Mouse (Mus musculus) testis, adult 2 months (tissue): ENCODE measurements around the gene Tgfbr2. TPM values are rescaled to one million over a fixed set of nuclear protein-coding genes. Genes with fewer than 3 reads are reported as not detected.

Experiments used
- H3K27ac ChIP-seq: fragments of 200-500 bp; 2 replicates; pipeline ENCODE4 v1.5.1; 2012; ENCODE audit warnings: low read depth, low read length; ENCODE audit not compliant: control insufficient read depth, insufficient read depth
- H3K27me3 ChIP-seq: fragments of 200-500 bp; 2 replicates; pipeline ENCODE4 v1.6.1; 2012; ENCODE audit warnings: mild to moderate bottlenecking, low read length, moderate library complexity; ENCODE audit not compliant: control insufficient read depth, insufficient read depth
- H3K36me3 ChIP-seq: fragments of 200-500 bp; 2 replicates; pipeline ENCODE4 v1.6.1; 2012; ENCODE audit warnings: mild to moderate bottlenecking, low read length; ENCODE audit not compliant: control insufficient read depth, insufficient read depth
- H3K4me1 ChIP-seq: fragments of 200-500 bp; 2 replicates; pipeline ENCODE4 v1.6.1; 2012; ENCODE audit warnings: low read length; ENCODE audit not compliant: control insufficient read depth, insufficient read depth
- H3K4me3 ChIP-seq: fragments of 200-500 bp; 2 replicates; pipeline ENCODE4 v1.5.1; 2012; ENCODE audit warnings: low read depth, mild to moderate bottlenecking, low read length, moderate library complexity, mixed read lengths; ENCODE audit not compliant: control insufficient read depth
- CTCF ChIP-seq: fragments of 200-500 bp; IDR thresholded peaks from 2 replicates; pipeline ENCODE4 v1.5.1; 2012; ENCODE audit warnings: low read depth, mild to moderate bottlenecking, inconsistent platforms, low read length, moderate library complexity; ENCODE audit not compliant: control insufficient read depth, insufficient read depth, insufficient replicate concordance
- POLR2A ChIP-seq: fragments of 200-500 bp; IDR thresholded peaks from 2 replicates; pipeline ENCODE4 v1.6.1; 2012; ENCODE audit warnings: low read depth, mild to moderate bottlenecking, inconsistent platforms, low read length, moderate library complexity; ENCODE audit not compliant: control insufficient read depth
- polyA plus RNA-seq: library from polyadenylated mRNA; depleted of rRNA; stranded (reverse); fragments of >200 nt; gene quantifications from 2 replicates; pipeline ENCODE4 v1.2.3, GENCODE M21; 2012

The Tgfbr2 gene
- polyA plus RNA-seq, 1 experiment: 1.5 TPM

GRCm38 (mm10) chr9:116087263-116087662 is 87.9 kb downstream of the Tgfbr2 start:
- Histone ChIP-seq H3K4me3 (no peak overlapping the region), H3K4me1 (peaks cover 8% of the 10 kb centered on the region), H3K27me3 (no peaks in the 10 kb centered on the region), H3K27ac (no peak overlapping the region), H3K36me3 (no peaks in the 10 kb centered on the region)
- TF ChIP-seq CTCF: no peak
- no peak for TF ChIP-seq POLR2A

- no peak for TF ChIP-seq CTCF
- no peak for TF ChIP-seq POLR2A
- Histone ChIP-seq H3K4me3 (no peak overlapping the region), H3K27me3 (no peaks in the 10 kb centered on the region), H3K27ac (no peak overlapping the region), H3K36me3 (no peaks in the 10 kb centered on the region), H3K4me1 (peaks cover 8% of the 10 kb centered on the region)
Observed at GRCm38 (mm10) chr9:116085999-116086398, 89.2 kb downstream of the Tgfbr2 start.

DNA sequence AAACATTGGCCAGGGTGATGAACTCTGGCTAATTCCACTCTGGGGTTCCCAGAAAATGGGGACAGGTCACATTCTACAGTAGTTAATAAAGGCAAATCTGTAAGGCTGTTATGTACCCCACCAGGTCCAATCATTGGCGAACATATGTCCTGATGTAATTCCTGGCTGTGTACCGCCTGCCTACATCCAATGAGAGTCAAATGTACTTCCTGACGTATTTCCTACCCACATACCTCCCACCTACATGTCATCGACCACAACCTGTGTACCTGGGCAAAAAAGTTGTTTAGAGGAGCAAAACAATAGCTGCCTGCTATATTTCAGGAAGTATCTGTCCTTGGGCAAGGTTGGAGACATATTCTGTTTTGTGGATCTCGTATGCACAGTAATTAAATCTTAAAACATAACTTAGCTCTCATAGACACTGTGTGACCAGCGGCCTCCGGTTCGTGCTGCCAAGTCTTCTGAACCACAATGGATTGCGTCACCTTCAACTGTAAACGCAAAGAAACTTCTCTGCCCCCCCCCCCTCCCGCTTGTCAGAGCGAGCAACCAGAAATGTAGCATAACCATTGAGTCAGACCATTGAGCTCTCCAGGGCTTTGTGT is 90.7 kb downstream of the Tgfbr2 start:
- Histone ChIP-seq H3K27me3 (no peaks in the 10 kb centered on the region), H3K27ac (no peak overlapping the region), H3K36me3 (no peaks in the 10 kb centered on the region), H3K4me1 (peaks cover 8% of the 10 kb centered on the region), H3K4me3 (no peak overlapping the region)
- TF ChIP-seq CTCF: no peak
- TF ChIP-seq POLR2A: no peak

- H3K36me3 ChIP-seq: no peaks in the 10 kb centered on the region
- peaks cover 8% of the 10 kb centered on the region for H3K4me1 ChIP-seq
- TF ChIP-seq POLR2A (no peak), CTCF (no peak)
- no peak overlapping the region for H3K27ac ChIP-seq
- no peak overlapping the region for H3K4me3 ChIP-seq
- H3K27me3 ChIP-seq: no peaks in the 10 kb centered on the region
Observed at GRCm38 (mm10) chr9:116083726-116084323, 91.3 kb downstream of the Tgfbr2 start.

- peaks cover 8% of the 10 kb centered on the region for H3K4me1 ChIP-seq
- TF ChIP-seq CTCF: no peak
- no peak for TF ChIP-seq POLR2A
- H3K27me3 ChIP-seq: no peaks in the 10 kb centered on the region
- H3K4me3 ChIP-seq: no peak overlapping the region
- no peaks in the 10 kb centered on the region for H3K36me3 ChIP-seq
- no peak overlapping the region for H3K27ac ChIP-seq
Observed at GRCm38 (mm10) chr9:116083300-116083699, 91.9 kb downstream of the Tgfbr2 start.

DNA sequence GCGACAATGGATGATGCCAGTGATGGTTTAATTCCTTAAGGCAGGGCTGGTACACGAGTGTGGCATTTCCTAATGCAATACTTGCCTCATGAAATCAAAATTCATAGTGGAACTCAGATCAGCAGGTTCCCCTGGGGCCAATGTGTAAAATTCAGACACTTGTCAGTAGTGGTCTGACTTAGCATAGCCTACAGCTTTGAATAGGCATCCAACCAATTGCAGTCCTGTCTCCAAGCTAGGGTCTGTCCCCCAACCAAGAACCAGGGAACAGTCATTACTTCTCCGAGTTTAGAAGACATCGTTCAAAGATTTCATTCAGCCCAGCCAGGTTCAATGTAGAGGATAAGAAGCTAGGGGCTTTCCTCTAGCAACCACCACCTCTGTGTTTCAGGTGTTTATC is 93.4 kb downstream of the Tgfbr2 start:
- TF ChIP-seq POLR2A (no peak), CTCF (no peak)

DNA sequence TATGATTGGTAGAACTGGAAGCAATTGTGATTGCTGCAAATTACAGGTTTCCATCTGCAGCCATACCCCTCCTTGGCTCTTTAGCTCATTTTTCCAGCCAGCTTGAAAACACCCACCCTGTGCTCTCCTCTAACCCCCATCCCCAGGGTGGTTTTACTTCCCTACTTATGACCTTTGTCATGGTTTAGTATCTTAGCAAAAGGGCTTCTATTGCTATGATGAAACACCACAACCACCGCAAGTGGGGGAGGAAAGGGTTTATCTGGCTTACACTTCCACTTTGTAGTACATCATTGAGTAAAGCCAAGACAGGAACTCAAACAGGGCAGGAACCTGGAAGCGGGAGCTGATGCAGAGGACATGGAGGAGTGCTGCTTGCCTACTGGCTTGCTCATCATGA is 97.7 kb downstream of the Tgfbr2 start:
- Histone ChIP-seq H3K36me3 (no peaks in the 10 kb centered on the region), H3K4me1 (no peaks in the 10 kb centered on the region), H3K4me3 (no peak overlapping the region), H3K27me3 (no peaks in the 10 kb centered on the region), H3K27ac (no peak overlapping the region)
- TF ChIP-seq POLR2A: no peak
- TF ChIP-seq CTCF: no peak

More for the DNA sequence above, 93.4 kb downstream of the Tgfbr2 start:
- no peak overlapping the region for H3K4me3 ChIP-seq
- H3K27me3 ChIP-seq: no peaks in the 10 kb centered on the region
- H3K27ac ChIP-seq: no peak overlapping the region
- no peaks in the 10 kb centered on the region for H3K36me3 ChIP-seq
- peaks cover 8% of the 10 kb centered on the region for H3K4me1 ChIP-seq

GRCm38 (mm10) chr9:116076946-116077345 is 98.2 kb downstream of the Tgfbr2 start:
- no peaks in the 10 kb centered on the region for H3K27me3 ChIP-seq
- no peaks in the 10 kb centered on the region for H3K36me3 ChIP-seq
- no peak overlapping the region for H3K4me3 ChIP-seq
- no peaks in the 10 kb centered on the region for H3K4me1 ChIP-seq
- no peak for TF ChIP-seq POLR2A
- TF ChIP-seq CTCF: no peak
- no peak overlapping the region for H3K27ac ChIP-seq
